Mouse (Mus musculus) kidney, adult 8-10 months (tissue): ENCODE measurements around the gene Lhb.
"Not testable (repeated sequence)": the region's sequence is repeated elsewhere in the genome, so short reads cannot be mapped to it uniquely, and the experiment has no call there.

ENCODE experiments used
- DNase-seq, 2 experiments: peaks; one replicate each; pipeline ENCODE4 v3.0.0; 2022

Lhb gene

DNA sequence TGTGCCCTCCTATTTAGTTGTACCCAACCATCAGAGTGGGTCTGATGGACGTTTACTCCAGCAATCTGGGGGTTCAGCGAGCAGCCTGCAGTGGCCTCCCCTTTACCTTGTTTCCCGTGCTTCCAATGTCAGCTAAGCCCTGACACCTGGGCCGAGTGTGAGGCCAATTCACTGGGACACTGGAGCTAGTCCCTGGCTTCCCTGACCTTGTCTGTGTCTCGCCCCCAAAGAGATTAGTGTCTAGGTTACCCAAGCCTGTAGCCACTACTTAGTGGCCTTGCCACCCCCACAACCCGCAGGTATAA is at the start of gene Lhb:
Gene Lhb, plus strand, starts transcription at position 206 of the 305 bp plus-strand sequence.
- DNase-seq = no peak

DNA sequence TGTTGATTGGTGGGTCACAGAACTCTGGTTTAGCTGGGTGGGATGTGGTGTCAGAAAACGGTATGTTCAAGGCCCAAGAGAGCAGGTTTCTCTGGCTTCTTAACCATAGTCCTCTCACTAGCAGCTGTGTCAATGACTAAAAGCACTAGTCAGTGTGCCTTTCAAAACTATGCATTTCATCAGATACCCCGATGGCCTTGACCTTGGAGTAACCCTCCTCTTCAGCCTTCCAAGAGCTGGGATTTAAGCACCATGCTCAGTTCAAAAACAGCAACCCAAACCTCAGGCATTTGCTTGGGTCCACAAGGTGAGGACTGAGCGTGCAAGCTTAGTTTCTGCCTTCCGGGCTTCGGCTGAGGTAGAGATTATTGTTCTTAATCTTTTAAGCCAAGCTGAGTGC is 48.2 kb upstream of the Lhb start:
- no peak for DNase-seq

DNA sequence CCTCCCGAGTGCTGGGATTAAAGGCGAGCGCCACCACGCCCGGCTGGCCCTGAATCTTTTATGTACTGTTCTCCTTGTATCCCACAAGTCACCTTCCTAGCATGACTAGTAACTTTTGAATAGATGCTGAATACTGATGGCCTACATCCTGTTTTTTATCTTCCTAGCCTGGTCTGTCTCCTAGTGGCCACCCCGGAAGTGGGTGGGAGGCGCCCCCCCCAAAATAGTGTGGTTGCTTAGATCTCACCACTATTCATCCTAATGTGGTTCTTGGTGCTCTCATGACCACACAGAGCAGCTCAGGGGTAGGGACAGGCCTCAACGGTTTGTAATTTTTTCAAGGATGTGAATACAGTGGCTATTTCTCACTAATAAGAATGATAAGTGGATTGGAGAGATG is 46.0 kb upstream of the Lhb start:
- no peak for DNase-seq

DNA sequence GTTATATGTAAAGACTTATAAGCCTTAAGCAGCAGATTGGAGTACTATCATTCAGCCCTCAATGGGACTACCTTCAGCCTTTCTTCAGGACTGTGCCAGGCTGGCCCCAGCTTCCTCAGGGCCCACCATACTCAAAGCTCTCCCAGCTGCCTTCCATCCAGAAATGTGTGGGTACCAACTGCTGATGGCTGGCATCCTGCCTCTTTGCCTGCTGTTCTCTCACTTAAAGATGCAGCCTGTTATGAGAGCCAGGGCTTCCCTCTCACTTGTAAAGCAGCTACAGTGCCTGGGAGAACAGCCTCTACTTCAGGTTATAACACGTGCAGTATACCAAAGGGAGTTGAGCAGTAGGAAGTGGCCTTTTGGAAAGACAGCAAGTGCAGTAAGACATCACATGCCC is 44.6 kb upstream of the Lhb start:
- DNase-seq = no peak

DNA sequence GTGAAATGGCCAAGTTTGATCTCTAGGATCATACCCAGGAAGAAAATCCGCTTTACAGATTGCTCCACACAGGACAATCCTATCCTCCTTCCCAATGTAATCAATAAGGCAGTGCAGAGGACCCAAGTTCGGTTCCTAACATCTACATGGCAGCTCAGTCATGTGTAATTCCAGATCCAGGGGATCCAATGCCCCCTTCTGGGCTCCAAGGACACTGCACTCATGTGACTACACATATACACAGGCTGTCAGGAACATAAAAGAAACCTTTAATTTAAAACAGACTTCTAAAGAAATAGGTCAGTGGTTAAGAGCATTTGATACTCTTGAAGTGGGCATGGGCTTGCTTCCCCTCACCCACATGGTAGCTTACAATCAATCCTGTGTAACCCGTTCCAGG is 34.5 kb upstream of the Lhb start:
- no peak for DNase-seq

DNA sequence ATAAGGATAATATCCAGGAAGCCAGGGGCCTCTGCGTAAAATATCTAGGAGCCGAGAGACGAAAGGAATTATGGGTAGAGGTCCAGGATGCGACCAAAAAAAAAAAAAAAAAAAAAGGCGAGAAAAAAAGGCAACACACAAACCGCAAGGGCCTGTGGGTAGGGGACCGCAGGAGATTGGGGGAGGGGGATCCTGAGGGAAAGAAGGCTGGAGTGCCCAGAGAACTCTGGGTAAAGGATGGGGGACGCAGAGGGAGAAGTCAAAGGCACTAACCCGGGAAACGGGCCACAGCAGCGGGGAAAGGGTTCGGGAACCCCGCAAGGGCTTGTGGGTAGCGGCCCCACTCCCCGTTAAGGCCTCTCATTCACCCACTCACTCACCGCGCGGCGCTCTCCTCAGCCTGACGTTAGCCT is 25.5 kb upstream of the Lhb start:
- DNase-seq = no peak

DNA sequence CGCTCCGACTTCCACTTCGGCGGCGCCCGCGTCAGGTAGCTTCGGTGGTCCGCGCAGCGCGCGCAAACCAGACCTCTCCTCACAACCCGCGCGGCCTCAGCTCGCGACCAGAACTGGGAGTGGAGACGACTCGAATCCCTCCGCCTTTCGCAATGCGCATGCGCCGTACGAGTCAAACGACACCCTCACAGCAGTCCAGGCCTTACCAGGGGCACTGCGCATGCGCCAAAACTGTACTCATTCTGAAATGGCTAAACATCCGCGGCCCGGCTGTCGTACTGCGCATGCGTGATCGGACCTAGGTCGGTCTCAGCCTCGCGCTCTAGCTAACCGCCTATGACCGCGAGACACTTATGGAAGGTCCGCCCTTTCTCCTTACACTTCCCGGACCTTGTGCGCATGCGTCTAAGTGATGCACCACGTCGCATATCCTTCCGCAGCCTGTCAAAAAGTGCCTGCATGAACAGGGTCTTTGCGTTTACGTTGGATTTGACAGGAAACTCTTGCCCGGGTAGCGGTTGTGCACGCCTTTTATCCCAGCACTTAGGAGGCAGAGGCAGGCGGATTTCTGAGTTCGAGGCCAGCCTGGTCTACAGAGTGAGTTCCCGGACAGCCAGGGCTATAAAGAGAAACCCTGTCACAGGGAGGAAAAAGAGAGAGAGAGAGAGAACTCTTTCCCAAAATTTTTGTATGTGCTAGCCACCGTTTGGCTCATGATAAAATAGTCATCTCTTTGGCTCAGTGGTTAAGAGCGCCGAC is 24.9 kb upstream of the Lhb start, which contains the start of gene Snrnp70:
Gene Snrnp70, minus strand, starts transcription at position 165 of the 759 bp plus-strand sequence.
- DNase-seq = peak; percentile 100

DNA sequence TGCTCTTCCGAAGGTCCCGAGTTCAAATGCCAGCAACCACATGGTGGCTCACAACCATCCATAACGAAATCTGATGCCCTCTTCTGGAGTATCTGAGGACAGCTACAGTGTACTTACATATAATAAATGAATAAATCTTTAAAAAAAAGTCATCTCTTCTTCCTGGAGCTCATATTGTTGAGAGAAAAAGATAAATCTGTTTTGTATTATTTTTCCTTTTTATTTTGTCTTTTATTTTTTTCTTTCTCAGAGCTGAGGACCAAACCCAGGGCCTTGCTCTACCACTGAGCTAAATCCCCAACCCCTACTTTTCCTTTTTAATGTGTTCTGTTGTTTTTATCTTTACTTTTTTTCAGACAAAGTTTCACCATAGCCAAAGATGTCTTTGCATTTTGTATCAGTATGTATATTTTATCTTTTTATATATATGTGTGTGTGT is 24.3 kb upstream of the Lhb start:
- DNase-seq = not testable (repeated sequence)

DNA sequence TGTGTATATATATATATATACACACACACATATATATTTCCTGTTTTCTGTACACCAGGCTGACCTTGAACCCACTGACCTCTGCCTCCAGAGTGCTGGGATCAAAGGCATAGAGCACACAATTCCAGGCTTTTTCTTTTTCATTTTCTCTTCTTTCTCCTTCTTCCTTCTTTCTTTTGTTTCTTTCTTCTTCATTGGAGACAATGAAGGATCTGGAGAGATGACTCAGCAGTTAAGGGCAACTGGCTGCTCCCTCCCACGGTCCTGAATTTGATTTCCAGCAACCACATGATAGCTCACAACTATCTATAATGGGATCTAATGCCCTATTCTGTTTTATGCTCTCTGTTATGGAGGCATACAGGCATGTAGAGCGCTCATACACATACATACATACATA is 23.8 kb upstream of the Lhb start:
- DNase-seq = no peak

DNA sequence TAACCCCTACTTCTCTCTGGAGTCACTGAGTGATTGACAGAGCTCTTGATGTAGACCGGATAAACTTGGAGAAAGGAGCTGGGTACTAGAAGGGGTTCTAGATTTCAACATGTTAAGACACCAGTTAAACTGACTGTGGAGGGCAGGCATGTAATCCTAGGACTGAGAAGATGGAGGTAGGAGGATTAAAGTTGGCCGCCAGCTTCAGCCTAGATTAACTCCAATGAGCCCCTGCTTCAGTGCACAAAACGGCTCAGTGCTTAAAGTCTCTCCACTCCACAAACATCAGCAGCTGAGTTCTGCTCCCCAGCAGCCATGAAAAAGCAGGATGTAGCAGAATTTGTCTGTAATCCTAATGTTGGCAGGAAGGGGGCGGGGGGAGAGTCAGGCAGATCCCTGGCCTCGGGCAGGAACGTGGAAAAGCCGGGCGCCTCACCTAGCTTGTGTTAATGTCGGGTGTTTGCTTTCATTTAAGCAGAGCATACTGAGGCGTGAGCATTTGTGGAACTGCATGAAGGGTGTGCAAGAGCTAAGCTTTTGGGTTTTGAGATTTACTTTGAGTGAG is 19.0 kb upstream of the Lhb start:
- DNase-seq = no peak

DNA sequence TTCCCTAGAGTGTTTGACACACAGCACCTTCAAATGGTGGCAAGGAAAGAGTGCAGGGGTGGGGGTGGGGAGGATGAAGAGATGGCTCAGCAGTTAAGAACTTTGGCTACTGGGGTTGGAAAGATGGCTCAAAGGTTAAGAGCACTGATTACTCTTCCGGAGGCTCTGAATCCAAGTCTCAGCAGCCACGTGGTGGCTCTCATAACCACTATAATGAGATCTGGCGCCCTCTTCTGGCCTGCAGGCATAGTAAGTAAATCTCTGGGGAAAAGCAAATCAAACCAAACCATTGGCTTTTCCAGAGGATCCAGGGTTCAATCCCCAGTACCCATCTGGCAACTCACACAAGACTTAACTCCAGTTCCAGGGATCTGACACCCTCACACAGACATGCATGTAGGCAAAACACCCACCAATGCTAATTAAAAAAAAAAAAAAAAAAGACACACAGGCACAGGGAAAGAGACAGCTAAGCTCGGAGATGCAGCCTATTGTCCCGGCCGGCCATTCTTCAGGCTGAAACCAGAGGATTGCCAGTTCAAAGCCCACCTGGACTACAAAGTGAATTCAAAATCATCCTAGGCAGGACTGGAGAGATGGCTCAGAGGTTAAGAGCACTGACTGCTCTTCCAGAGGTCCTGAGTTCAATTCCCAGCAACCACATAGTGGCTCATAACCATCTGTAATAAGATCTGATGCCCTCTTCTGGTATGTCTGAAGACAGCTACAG is 16.9 kb upstream of the Lhb start:
- DNase-seq = peak; percentile 73 to 84

DNA sequence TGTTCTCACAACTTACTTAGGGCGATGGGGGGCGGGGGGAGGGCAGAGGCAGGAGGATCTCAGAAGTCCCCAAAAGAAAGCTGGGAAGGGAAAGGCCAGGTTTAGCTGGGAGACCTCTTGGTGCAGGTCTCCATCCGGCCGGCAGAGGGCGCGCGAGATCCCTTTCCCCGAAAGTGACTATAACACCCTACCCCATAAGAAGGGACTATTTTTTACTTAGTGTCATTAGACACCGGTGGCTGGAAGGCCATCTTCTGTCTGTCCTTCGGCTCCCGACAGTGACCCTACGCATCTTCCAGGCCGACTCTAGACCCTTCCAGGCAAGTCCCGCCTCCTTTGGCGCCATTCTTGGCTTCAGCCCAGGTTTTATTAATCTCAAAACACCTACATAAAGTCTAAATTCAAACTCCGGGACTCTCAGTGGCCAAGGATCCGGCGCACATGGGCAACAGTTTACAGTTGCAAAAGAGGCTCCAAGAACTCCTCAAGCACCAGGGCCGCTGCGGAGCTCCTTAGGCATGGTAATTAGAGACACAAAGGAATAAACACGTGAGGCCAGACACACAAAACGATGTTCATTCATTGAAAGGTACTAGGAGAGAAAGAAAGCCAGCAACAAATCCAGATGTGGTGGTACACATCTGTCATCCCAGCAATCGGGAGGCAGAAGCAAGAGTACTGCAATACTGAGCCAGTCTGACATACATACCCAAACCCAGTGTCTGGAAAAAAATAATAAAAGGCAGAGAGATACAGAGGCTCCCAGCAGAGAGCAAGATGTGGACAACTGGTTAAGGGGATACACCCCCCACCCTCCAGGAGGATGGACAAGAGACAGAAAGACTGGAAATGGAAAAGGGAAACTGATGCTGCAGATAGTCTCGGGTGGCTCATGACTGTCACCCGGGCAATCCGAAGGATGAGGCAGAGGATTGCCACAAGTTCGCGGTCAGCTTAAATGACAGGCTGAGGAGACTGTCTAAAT is 15.2 kb upstream of the Lhb start, which contains the start of gene Kcna7:
Gene Kcna7, plus strand, starts transcription at position 563 of the 985 bp plus-strand sequence.
- peak; percentile 52 to 82 for DNase-seq

DNA sequence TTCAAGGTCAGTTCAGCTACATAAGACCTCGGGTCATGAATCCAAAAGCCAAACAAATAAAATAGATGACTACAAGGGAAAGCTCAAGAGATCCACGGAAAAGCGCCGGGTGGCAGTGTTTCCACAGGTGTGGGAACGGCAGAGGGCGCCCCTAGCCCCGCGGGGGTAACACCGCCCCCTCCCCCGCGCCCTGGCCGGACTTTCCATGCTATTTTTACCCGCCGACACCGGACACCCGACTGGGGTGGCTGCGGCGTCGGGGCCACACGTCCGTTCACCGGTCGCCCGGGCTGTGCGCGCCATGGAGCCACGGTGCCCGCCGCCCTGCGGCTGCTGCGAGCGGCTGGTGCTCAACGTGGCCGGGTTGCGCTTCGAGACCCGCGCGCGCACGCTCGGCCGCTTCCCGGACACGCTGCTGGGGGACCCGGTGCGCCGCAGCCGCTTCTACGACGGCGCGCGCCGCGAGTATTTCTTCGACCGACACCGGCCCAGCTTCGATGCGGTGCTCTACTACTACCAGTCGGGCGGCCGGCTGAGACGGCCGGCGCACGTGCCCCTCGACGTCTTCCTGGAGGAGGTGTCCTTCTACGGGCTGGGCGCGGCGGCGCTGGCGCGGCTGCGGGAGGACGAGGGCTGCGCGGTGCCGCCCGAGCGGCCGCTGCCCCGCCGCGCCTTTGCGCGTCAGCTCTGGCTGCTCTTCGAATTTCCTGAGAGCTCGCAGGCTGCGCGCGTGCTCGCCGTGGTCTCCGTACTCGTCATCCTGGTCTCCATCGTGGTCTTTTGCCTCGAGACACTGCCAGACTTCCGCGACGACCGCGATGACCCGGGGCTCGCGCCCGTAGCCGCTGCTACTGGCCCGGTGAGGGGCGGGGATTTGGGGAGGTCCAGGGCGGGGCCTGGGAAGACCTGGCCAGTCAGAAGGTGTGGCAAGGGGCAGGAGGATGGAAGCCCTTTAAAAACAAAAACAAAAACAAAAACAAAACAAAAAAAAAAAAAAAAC is 14.2 kb upstream of the Lhb start:
- peak in 1 of 2 experiments; percentile 43 for DNase-seq

DNA sequence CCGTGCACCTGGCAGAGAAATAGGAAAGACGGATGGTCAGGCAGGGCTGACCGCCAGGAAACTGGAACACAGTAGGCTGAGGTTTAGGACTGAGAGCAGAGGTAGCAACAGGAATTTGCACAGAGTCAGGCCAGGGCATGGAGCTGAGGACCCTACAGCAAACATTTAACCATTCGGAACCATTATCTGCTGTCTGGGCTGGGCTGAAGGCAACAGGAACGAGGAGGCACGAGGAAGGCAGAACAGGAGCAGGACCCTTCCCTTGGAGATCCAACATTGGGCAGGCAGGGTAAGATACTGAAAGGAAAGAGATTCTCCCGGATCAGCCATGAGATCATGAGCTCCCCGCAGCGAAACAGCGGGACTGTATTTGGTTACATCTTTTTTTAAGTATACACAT is 12.8 kb upstream of the Lhb start:
- no peak for DNase-seq

DNA sequence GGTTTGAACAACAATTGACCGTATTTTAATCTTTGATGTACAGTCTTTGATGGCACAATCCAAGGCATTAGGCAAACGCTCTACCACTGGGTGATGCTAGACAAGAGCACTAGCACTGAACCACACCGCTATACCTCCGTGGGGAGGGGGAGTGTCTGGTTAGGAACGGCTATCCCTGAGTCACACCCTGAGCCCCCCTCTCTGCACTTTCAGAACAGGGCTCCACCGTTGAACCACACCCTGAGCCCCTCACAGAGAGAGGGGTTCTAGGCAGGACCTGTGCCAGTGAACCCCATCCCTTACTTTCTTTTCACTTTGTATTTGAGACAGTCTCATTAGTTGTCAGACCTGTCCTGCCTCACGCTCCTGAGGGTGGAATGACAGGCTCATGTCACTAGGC is 12.3 kb upstream of the Lhb start:
- DNase-seq = no peak

DNA sequence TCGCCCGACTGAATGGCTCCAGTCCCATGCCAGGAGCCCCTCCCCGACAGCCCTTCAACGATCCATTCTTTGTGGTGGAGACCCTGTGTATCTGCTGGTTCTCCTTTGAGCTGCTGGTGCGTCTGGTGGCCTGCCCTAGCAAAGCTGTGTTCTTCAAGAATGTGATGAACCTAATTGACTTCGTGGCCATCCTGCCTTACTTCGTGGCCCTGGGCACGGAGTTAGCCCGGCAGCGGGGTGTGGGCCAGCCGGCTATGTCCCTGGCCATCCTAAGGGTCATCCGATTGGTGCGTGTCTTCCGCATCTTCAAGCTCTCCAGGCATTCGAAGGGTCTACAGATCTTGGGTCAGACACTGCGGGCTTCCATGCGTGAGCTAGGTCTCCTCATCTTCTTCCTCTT is 11.7 kb upstream of the Lhb start:
- DNase-seq = no peak

DNA sequence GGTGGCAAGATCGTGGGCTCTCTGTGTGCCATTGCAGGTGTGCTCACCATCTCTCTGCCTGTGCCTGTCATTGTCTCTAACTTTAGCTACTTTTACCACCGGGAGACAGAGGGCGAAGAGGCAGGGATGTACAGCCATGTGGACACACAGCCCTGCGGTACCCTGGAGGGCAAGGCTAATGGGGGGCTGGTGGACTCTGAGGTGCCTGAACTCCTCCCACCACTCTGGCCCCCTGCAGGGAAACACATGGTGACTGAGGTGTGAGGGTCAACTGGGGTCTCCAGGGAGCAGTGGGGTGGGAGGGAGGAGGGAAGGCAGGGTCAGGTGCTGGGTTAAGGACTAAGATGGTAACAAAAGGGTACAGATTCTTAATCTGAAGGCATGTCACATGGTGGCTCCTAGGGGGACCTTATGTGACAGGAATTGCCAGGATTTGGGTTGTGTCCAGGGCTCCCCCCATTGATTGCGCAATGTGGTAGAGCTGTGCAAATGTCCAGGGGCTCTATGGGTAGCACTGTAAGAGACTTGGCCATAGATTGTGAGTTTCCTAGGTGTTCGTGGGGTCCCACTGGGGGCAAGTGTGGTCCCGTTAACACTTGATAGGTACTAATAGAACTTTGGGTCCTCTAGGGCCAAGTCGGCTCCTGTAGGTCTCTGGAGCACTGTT is 11.0 kb upstream of the Lhb start:
- no peak for DNase-seq

DNA sequence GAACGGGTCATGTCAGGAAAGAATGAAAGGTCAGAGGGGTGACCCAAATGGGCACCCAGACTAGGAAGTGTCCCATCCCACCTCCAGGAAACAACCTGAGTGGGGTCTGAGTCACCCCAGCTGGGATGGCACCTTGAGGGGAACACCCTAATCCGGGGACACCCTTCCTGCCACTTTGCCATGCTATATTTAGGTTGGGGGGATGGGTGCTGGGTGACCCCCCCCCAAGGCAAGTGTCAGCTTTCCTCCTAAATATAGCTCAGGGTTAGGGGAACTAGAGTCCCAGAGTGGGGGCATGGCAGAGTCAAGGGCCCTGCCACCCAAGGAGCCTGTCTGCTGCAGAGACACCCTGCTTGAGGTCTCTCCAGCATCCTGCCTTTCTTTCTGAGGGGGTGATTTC is 8.2 kb upstream of the Lhb start:
- DNase-seq = no peak

DNA sequence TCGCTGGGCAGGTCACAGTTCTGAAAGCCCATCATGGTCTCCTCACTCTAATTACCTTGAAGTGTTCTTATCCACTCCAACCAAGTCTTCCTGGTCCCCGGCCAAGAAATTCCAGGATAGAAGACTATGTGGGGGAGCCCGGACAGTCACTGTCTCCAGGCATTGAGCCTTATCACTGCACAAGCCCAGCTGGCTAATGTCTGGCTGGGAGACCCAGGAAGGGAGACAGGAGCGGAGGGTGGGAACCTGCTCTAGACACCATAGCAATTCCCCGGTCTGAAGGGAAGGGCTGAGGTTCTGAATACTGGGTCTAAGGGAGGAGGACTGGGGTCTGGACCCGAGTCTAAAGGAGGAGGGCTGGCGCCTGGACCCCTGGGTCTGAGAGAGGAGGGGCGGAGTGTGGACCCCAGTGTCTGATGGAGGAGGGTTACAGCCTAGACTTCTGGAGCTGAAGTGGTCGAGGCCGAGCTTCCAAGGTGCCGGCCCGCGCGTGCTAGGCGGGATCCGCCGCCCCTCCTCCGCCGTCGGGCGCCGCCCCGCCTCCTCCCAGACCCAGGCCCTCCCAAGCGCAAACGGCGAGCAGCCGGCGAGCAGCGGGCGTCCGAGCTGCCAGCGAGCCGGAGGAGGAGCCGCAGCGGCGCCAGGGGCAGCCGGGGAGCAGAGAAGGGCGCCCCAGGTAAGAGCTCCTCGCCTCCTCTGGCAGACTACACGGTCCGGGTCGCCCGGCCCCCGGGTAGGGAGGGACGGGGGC is 7.3 kb upstream of the Lhb start, which contains the start of gene Ntf5:
Gene Ntf5, plus strand, starts transcription at position 583 of the 751 bp plus-strand sequence.
- DNase-seq = no peak
